Mouse (Mus musculus) brain, adult 10 weeks (tissue): ENCODE data around the gene Paxip1. TPM values are rescaled to one million over a fixed set of nuclear protein-coding genes. Genes with fewer than 3 reads are reported as not detected.

Experiments
- polyA plus RNA-seq: library from polyadenylated mRNA; stranded (reverse); fragments of 350-450 nt; fragmentation: Illumina TruSeq; extraction: RNeasy Lipid Tissue Mini Kit (QIAGEN cat#74804); gene quantifications from one replicate; pipeline ENCODE4 v1.2.3, GENCODE M21; 2015; ENCODE audit warnings: low read depth, low replicate concordance

Paxip1 gene
- polyA plus RNA-seq = 23.0 TPM

GRCm38 (mm10) chr5:27791303-27792172 is at the start of gene Paxip1:
Paxip1 (minus strand) TSS chr5:27791691.

Other genes starting within 250 kb of the Paxip1 start
- 9.1 TPM for gene Htr5a, start 50.5 kb upstream of the Paxip1 start, polyA plus RNA-seq